Mouse (Mus musculus) C2C12 (cell line): ENCODE data around the gene Tmcc3. TPM values are rescaled to one million over a fixed set of nuclear protein-coding genes. Genes with fewer than 3 reads are reported as not detected.

Source experiments
- H3K27me3 ChIP-seq: one replicate; pipeline ENCODE4 v1.6.1; 2011; ENCODE audit not compliant: control insufficient read depth, insufficient read depth, insufficient read length
- H3K36me3 ChIP-seq: one replicate; pipeline ENCODE4 v1.6.1; 2011; ENCODE audit not compliant: control insufficient read depth, insufficient read depth
- H3K4me3 ChIP-seq: one replicate; pipeline ENCODE4 v1.5.1; 2011; ENCODE audit warnings: mild to moderate bottlenecking, control low read depth; ENCODE audit not compliant: poor library complexity, insufficient read depth, severe bottlenecking
- H3K79me2 ChIP-seq: one replicate; pipeline ENCODE4 v1.6.1; 2011; ENCODE audit not compliant: control insufficient read depth, insufficient read depth
- H3K79me3 ChIP-seq: one replicate; pipeline ENCODE4 v1.6.1; 2011; ENCODE audit warnings: low read depth, control low read depth
- H3ac ChIP-seq: one replicate; pipeline ENCODE3; 2011; ENCODE audit warnings: low read depth; ENCODE audit not compliant: control insufficient read depth, insufficient read length
- CEBPB ChIP-seq: IDR thresholded peaks from one replicate; pipeline ENCODE4 v1.6.1; 2011; ENCODE audit warnings: low read depth, mild to moderate bottlenecking, control low read depth, moderate library complexity
- CTCF ChIP-seq: IDR thresholded peaks from one replicate; pipeline ENCODE4 v1.5.1; 2011; ENCODE audit not compliant: control insufficient read depth, insufficient read depth, insufficient read length
- FOSL1 ChIP-seq: IDR thresholded peaks from one replicate; pipeline ENCODE4 v1.8.0; 2011; ENCODE audit warnings: mild to moderate bottlenecking, low read length; ENCODE audit not compliant: poor library complexity, insufficient read depth, severe bottlenecking
- MAX ChIP-seq: IDR thresholded peaks from one replicate; pipeline ENCODE4 v1.6.1; 2011; ENCODE audit warnings: mild to moderate bottlenecking, control low read depth
- MYOD1 ChIP-seq: IDR thresholded peaks from one replicate; pipeline ENCODE4 v1.6.1; 2011; ENCODE audit warnings: low read depth; ENCODE audit not compliant: control insufficient read depth, insufficient read length
- MYOG ChIP-seq: IDR thresholded peaks from one replicate; pipeline ENCODE4 v1.6.1; 2011; ENCODE audit not compliant: control insufficient read depth, insufficient read length; ENCODE audit errors: extremely low read depth
- USF1 ChIP-seq: IDR thresholded peaks from one replicate; pipeline ENCODE4 v1.6.1; 2011; ENCODE audit warnings: low read depth, mild to moderate bottlenecking, control low read depth, moderate library complexity
- polyA plus RNA-seq: library from polyadenylated mRNA; unstranded; fragments of >200 nt; fragmentation: generic; extraction: Trizol; gene quantifications from one replicate; pipeline ENCODE4 v1.2.1, GENCODE M21; 2012; ENCODE audit warnings: missing spikeins

Tmcc3 gene
- polyA plus RNA-seq, 1 experiment: 3.5 TPM

- TF ChIP-seq MYOD1 (no peak), MYOG (no peak), FOSL1 (no peak), CTCF (no peak), CEBPB (no peak), USF1 (no peak), MAX (no peak)
- H3K36me3 ChIP-seq: no peaks in the 10 kb centered on the region
- H3K27me3 ChIP-seq: no peaks in the 10 kb centered on the region
- H3ac ChIP-seq: no peak overlapping the region
- H3K79me3 ChIP-seq: no peaks in the 10 kb centered on the region
- no peaks in the 10 kb centered on the region for H3K79me2 ChIP-seq
- no peak overlapping the region for H3K4me3 ChIP-seq
These were observed 115.1 kb downstream of the Tmcc3 start for GRCm38 (mm10) chr10:94426921-94427270.

- H3ac ChIP-seq: no peak overlapping the region
- H3K4me3 ChIP-seq: no peak overlapping the region
- H3K79me2 ChIP-seq: no peaks in the 10 kb centered on the region
- H3K27me3 ChIP-seq: no peaks in the 10 kb centered on the region
- TF ChIP-seq CTCF: no peak
- TF ChIP-seq USF1: no peak
- no peak for TF ChIP-seq MAX
- H3K36me3 ChIP-seq: no peaks in the 10 kb centered on the region
- no peaks in the 10 kb centered on the region for H3K79me3 ChIP-seq
These were observed 116.6 kb downstream of the Tmcc3 start for GRCm38 (mm10) chr10:94428186-94428942.

- H3K79me2 ChIP-seq: no peaks in the 10 kb centered on the region
- no peaks in the 10 kb centered on the region for H3K79me3 ChIP-seq
- no peak overlapping the region for H3K4me3 ChIP-seq
- TF ChIP-seq CEBPB: no peak
- TF ChIP-seq MYOD1: no peak
- TF ChIP-seq MAX: no peak
- H3ac ChIP-seq: no peak overlapping the region
- H3K36me3 ChIP-seq: no peaks in the 10 kb centered on the region
- no peaks in the 10 kb centered on the region for H3K27me3 ChIP-seq
These were observed 118.8 kb downstream of the Tmcc3 start for GRCm38 (mm10) chr10:94430566-94430965.

GRCm38 (mm10) chr10:94432933-94433332 lies 121.2 kb downstream of the Tmcc3 start:
- no peak overlapping the region for H3ac ChIP-seq
- H3K36me3 ChIP-seq: no peaks in the 10 kb centered on the region
- H3K27me3 ChIP-seq: no peaks in the 10 kb centered on the region
- TF ChIP-seq MAX: no peak
- no peaks in the 10 kb centered on the region for H3K79me2 ChIP-seq
- H3K79me3 ChIP-seq: no peaks in the 10 kb centered on the region
- no peak overlapping the region for H3K4me3 ChIP-seq

- H3K79me3 ChIP-seq: no peaks in the 10 kb centered on the region
- no peaks in the 10 kb centered on the region for H3K79me2 ChIP-seq
- no peak for TF ChIP-seq CEBPB
- no peak for TF ChIP-seq USF1
- no peak for TF ChIP-seq MYOG
- no peak overlapping the region for H3ac ChIP-seq
- no peaks in the 10 kb centered on the region for H3K36me3 ChIP-seq
- no peak overlapping the region for H3K4me3 ChIP-seq
- no peaks in the 10 kb centered on the region for H3K27me3 ChIP-seq
These were observed 122.2 kb downstream of the Tmcc3 start for GRCm38 (mm10) chr10:94433901-94434300.

- TF ChIP-seq CTCF (no peak), FOSL1 (no peak), CEBPB (no peak), MAX (no peak), MYOG (no peak), USF1 (no peak), MYOD1 (no peak)
- no peaks in the 10 kb centered on the region for H3K27me3 ChIP-seq
These were observed 131.0 kb downstream of the Tmcc3 start for GRCm38 (mm10) chr10:94442725-94443124.

More at GRCm38 (mm10) chr10:94442725-94443124, 131.0 kb downstream of the Tmcc3 start:
- H3K79me3 ChIP-seq: no peaks in the 10 kb centered on the region
- no peaks in the 10 kb centered on the region for H3K79me2 ChIP-seq
- no peak overlapping the region for H3K4me3 ChIP-seq
- H3ac ChIP-seq: no peak overlapping the region
- H3K36me3 ChIP-seq: no peaks in the 10 kb centered on the region
